Comparison of ENCODE assay signal across 26 mouse cellular contexts in the genomic region with DNA sequence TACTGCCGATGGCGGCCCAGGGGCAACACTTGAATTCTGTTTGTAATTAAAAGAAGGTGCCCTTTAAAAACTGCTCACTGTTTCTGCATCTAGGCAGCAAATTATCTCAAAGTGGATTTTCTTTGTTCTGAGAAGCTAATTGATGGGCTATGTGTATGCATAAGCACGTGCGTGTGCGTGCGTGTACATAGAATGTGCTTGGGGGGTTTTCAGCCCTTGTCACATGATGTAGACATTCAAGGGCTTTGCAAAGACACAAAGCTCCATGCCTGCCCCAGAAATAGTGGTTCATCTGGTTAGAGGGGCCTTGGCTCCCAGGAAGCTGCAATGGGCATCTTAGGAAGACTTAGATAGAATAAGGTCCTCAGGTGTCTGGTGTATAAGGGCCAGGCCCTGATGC. TPM values are rescaled to one million over a fixed set of nuclear protein-coding genes. Genes with fewer than 3 reads are reported as not detected.
DNase-seq lines count a peak whose midpoint lies in the region; ATAC-seq and TF ChIP-seq lines count a peak whose summit lies in the region.
"Had no signal": no experiment of that assay in that cellular context is flagged by ENCODE, and none has a peak within 500 bp of the region (broad histone marks: within the 10 kb centered on the region; RNA-seq: fewer than 3 reads in every experiment).

No protein-coding gene starts in this region.

- no peak; the same call in 1 of the 2 replicates for ATAC-seq in forebrain, embryonic 14.5 days
- no peak for ATAC-seq in kidney, embryonic 14.5 days (ENCODE audit: low FRiP score, low TSS enrichment)
- ATAC-seq in intestine, postnatal 0 days, result no peak
- no peak for ATAC-seq in monocyte, adult 5-6 weeks (replicated peaks; ENCODE audit: insufficient number of reproducible peaks, low FRiP score, low TSS enrichment, poor library complexity, severe bottlenecking)
- ATAC-seq: activated CD4-positive, CD25-positive, alpha-beta regulatory T cell, adult 4 months; hindbrain, postnatal 0 days; intestine, embryonic 16.5 days; liver, embryonic 12.5 days had no signal

- H3K27me3 ChIP-seq in forebrain, embryonic 10.5 days (ENCODE audit: poor library complexity, severe bottlenecking), result peaks cover 83% of the 10 kb centered on the region
- H3K27me3 ChIP-seq in forebrain, embryonic 14.5 days (replicated peaks; ENCODE audit: control insufficient read depth, insufficient read depth, low read length), result no peaks in the 10 kb centered on the region
- H3K27me3 ChIP-seq in kidney, embryonic 14.5 days (ENCODE audit: control insufficient read depth, insufficient read depth, low read length), result no peaks in the 10 kb centered on the region
- no peaks in the 10 kb centered on the region for H3K27me3 ChIP-seq in intestine, postnatal 0 days (replicated peaks; ENCODE audit: control insufficient read depth, insufficient read depth, low read length)

- H3K9me3 ChIP-seq in forebrain, embryonic 10.5 days, result no peaks in the 10 kb centered on the region
- H3K9me3 ChIP-seq in forebrain, embryonic 14.5 days (replicated peaks; ENCODE audit: control insufficient read depth, low read length), result no peaks in the 10 kb centered on the region
- H3K9me3 ChIP-seq in kidney, embryonic 14.5 days (ENCODE audit: control insufficient read depth, low read length), result no peaks in the 10 kb centered on the region
- no peaks in the 10 kb centered on the region for H3K9me3 ChIP-seq in intestine, postnatal 0 days (ENCODE audit: control insufficient read depth)
- H3K9me3 ChIP-seq: forebrain, embryonic 12.5 days; liver, embryonic 12.5 days had no signal

- no peak overlapping the region for H3K4me2 ChIP-seq in forebrain, embryonic 14.5 days (ENCODE audit: low read length)
- no peak overlapping the region for H3K4me2 ChIP-seq in kidney, embryonic 14.5 days (replicated peaks; ENCODE audit: low read depth, low read length)
- no peak overlapping the region for H3K4me2 ChIP-seq in intestine, postnatal 0 days (replicated peaks; ENCODE audit: low read depth)
- H3K4me2 ChIP-seq: forebrain, embryonic 12.5 days; liver, embryonic 12.5 days had no signal

- 88% methylated on average over 6 of the region's 6 CpGs for WGBS in forebrain, embryonic 10.5 days
- 84% methylated on average over 6 of the region's 6 CpGs for WGBS in forebrain, embryonic 14.5 days
- 92% methylated on average over 6 of the region's 6 CpGs for WGBS in kidney, embryonic 14.5 days
- WGBS in intestine, postnatal 0 days, result 94% methylated on average over 6 of the region's 6 CpGs

- peaks cover 21% of the 10 kb centered on the region for H3K4me1 ChIP-seq in forebrain, embryonic 10.5 days
- 0 out of 2 replicates have a peak, but pooled peaks cover 2% of the 10 kb centered on the region for H3K4me1 ChIP-seq in forebrain, embryonic 14.5 days (ENCODE audit: control insufficient read depth, insufficient read depth, low read length)
- H3K4me1 ChIP-seq in kidney, embryonic 14.5 days (ENCODE audit: control insufficient read depth, insufficient read depth, low read length), result 0 out of 2 replicates have a peak, but pooled peaks cover 3% of the 10 kb centered on the region
- H3K4me1 ChIP-seq in intestine, postnatal 0 days (replicated peaks; ENCODE audit: control insufficient read depth, insufficient read depth, low read length), result no peaks in the 10 kb centered on the region
- H3K4me1 ChIP-seq: liver, embryonic 12.5 days had no signal

- no peak for TF ChIP-seq POLR2A in brain, embryonic 14.5 days (IDR thresholded peaks at IDR 0.05; ENCODE audit: borderline replicate concordance, extremely low read depth, insufficient read depth, insufficient read length, poor library complexity, severe bottlenecking)

- no peak overlapping the region for H3K4me3 ChIP-seq in forebrain, embryonic 10.5 days
- H3K4me3 ChIP-seq in forebrain, embryonic 14.5 days (ENCODE audit: low read depth, low read length), result no peak overlapping the region
- no peak overlapping the region for H3K4me3 ChIP-seq in kidney, embryonic 14.5 days (ENCODE audit: low read length)
- no peak overlapping the region for H3K4me3 ChIP-seq in intestine, postnatal 0 days (ENCODE audit: low read depth, low read length)
- H3K4me3 ChIP-seq: forebrain, embryonic 12.5 days; layer of hippocampus, adult 2 months; liver, embryonic 12.5 days had no signal

- H3K36me3 ChIP-seq in forebrain, embryonic 10.5 days (replicated peaks), result no peaks in the 10 kb centered on the region
- no peaks in the 10 kb centered on the region for H3K36me3 ChIP-seq in forebrain, embryonic 14.5 days (ENCODE audit: control insufficient read depth, insufficient read depth, low read length)
- H3K36me3 ChIP-seq in kidney, embryonic 14.5 days (ENCODE audit: control insufficient read depth, insufficient read depth, low read length), result no peaks in the 10 kb centered on the region
- no peaks in the 10 kb centered on the region for H3K36me3 ChIP-seq in intestine, postnatal 0 days (ENCODE audit: control insufficient read depth, insufficient read depth)
- H3K36me3 ChIP-seq: forebrain, embryonic 12.5 days; liver, embryonic 12.5 days had no signal

- TF ChIP-seq CTCF in brain, embryonic 14.5 days (IDR thresholded peaks at IDR 0.05; ENCODE audit: borderline replicate concordance, extremely low read depth, insufficient read depth, insufficient read length), result no peak
- TF ChIP-seq CTCF in intestine, postnatal 0 days (IDR thresholded peaks at IDR 0.05; ENCODE audit: low read depth), result no peak

- DNase-seq in forebrain, embryonic 10.5 days (ENCODE audit: extremely low spot score, low spot score), result no peak
- no peak for DNase-seq in forebrain, embryonic 14.5 days (ENCODE audit: low spot score)
- peak; percentile 22 to 59 for DNase-seq in kidney, adult 8-10 months
- DNase-seq in brain, embryonic 14.5 days (ENCODE audit: low read depth), result peak; percentile 47
- peak; percentile 24 to 58 for DNase-seq in kidney, postnatal 25 days
- DNase-seq: adrenal gland, postnatal 10 days; cerebellum, adult 2 months; cerebellum, postnatal 36 days; embryo, embryonic 11 days; lung, postnatal 10 days; retina, postnatal 1 day; right cerebral cortex, postnatal 25 days; thymus, postnatal 25 days had no signal

- 0 out of 2 replicates have a peak overlapping the region, but pooled peaks have one; percentile 63 for H3K27ac ChIP-seq in forebrain, embryonic 10.5 days
- H3K27ac ChIP-seq in forebrain, embryonic 14.5 days (ENCODE audit: low read depth, low read length), result no peak overlapping the region
- H3K27ac ChIP-seq in kidney, embryonic 14.5 days (ENCODE audit: low read depth, low read length), result no peak overlapping the region
- H3K27ac ChIP-seq in intestine, postnatal 0 days (ENCODE audit: low read depth, low read length), result no peak overlapping the region
- H3K27ac ChIP-seq: forebrain, embryonic 12.5 days; hindbrain, postnatal 0 days; layer of hippocampus, adult 2 months; liver, embryonic 12.5 days had no signal

- H3K9ac ChIP-seq in forebrain, embryonic 14.5 days (ENCODE audit: low read length), result no peak overlapping the region
- no peak overlapping the region for H3K9ac ChIP-seq in kidney, embryonic 14.5 days (ENCODE audit: low read depth, low read length)
- no peak overlapping the region for H3K9ac ChIP-seq in intestine, postnatal 0 days (ENCODE audit: low read depth, low read length)
- H3K9ac ChIP-seq: forebrain, embryonic 12.5 days; liver, embryonic 12.5 days had no signal

RNA-seq across cellular contexts. Expression of a gene that starts 46.7 kb away (rescaled TPM):
- 19.6 and 20.5 TPM in 2 replicates for polyA plus RNA-seq in forebrain, embryonic 10.5 days (2016; fragmentation: Nextera tagmentation; extraction: Ambion mirVana)
- 15.0 and 19.8 TPM in 2 replicates for polyA plus RNA-seq in forebrain, embryonic 14.5 days (2014; fragmentation: Nextera tagmentation; extraction: Ambion mirVana)
- polyA plus RNA-seq in kidney, embryonic 14.5 days (2014; fragmentation: Nextera tagmentation; extraction: Ambion mirVana), result 15.7 and 16.7 TPM in 2 replicates
- 56.1 and 78.4 TPM in 2 replicates for polyA plus RNA-seq in brain, embryonic 14.5 days (2012; rRNA removed)
- 7.6 and 8.2 TPM in 2 replicates for polyA plus RNA-seq in intestine, postnatal 0 days (2015; fragmentation: Nextera tagmentation; extraction: Ambion mirVana)
- 18.6 to 30.8 TPM (median 22.1 TPM) in 3 replicates for total RNA-seq in monocyte, adult 5-6 weeks (2017)

RNA-seq across cellular contexts. Expression of a gene that starts 49.1 kb away (rescaled TPM):
- 0.44 and 0.67 TPM in 2 replicates for polyA plus RNA-seq in forebrain, embryonic 10.5 days (2016; fragmentation: Nextera tagmentation; extraction: Ambion mirVana)
- 12.1 and 13.3 TPM in 2 replicates for polyA plus RNA-seq in forebrain, embryonic 14.5 days (2014; fragmentation: Nextera tagmentation; extraction: Ambion mirVana)
- polyA plus RNA-seq in kidney, embryonic 14.5 days (2014; fragmentation: Nextera tagmentation; extraction: Ambion mirVana), result 0.09 TPM in 1 of 2 replicates, not detected in the other
- polyA plus RNA-seq in brain, embryonic 14.5 days (2012; rRNA removed), result 24.5 and 33.1 TPM in 2 replicates
- polyA plus RNA-seq in intestine, postnatal 0 days (2015; fragmentation: Nextera tagmentation; extraction: Ambion mirVana), result 0.24 and 0.31 TPM in 2 replicates
- total RNA-seq in monocyte, adult 5-6 weeks (2017), result 3.7 to 5.5 TPM (median 5.0 TPM) in 3 replicates
- total RNA-seq: gastrocnemius, adult 18-20 months; heart, adult 8-10 months; heart, postnatal 25 days had no signal
- polyA plus RNA-seq: limb, embryonic 11.5 days; liver, embryonic 12.5 days had no signal

Comparison
In these comparisons a context has a peak if more than half of its experiments do, and no peak if none do; other contexts are left out.
1. DNase-seq: peak in kidney, adult 8-10 months (2 of 2), brain, embryonic 14.5 days (single experiment) and kidney, postnatal 25 days (2 of 2); none in forebrain, embryonic 10.5 days (single experiment) and forebrain, embryonic 14.5 days (single experiment).